Mouse (Mus musculus): ENCODE results near the gene Gpbp1. TPM values are rescaled to one million over a fixed set of nuclear protein-coding genes. Genes with fewer than 3 reads are reported as not detected.

Gpbp1 gene
- polyA plus RNA-seq, 1 experiment: 29.9 TPM

- no peaks in the 10 kb centered on the region for H3K27me3 ChIP-seq (ENCODE audit: control insufficient read depth, insufficient read depth, low read length)
- no peaks in the 10 kb centered on the region for H3K36me3 ChIP-seq (ENCODE audit: control insufficient read depth, insufficient read depth, low read length)
- H3K27ac ChIP-seq (ENCODE audit: control insufficient read depth, insufficient read depth, low read depth, low read length): no peak overlapping the region
- no peak for TF ChIP-seq POLR2A (IDR thresholded peaks at IDR 0.05; ENCODE audit: control insufficient read depth, low read depth, low read length)
- no peaks in the 10 kb centered on the region for H3K4me1 ChIP-seq (ENCODE audit: control insufficient read depth, insufficient read depth, low read length)
- H3K4me3 ChIP-seq (ENCODE audit: control insufficient read depth, low read depth, low read length): no peak overlapping the region
Measured at GRCm38 (mm10) chr13:111410831-111411230, 79.1 kb downstream of the Gpbp1 start.

GRCm38 (mm10) chr13:111406859-111407389 is 83.0 kb downstream of the Gpbp1 start:
- Histone ChIP-seq H3K4me3 (ENCODE audit: control insufficient read depth, low read depth, low read length) (no peak overlapping the region), H3K4me1 (ENCODE audit: control insufficient read depth, insufficient read depth, low read length) (no peaks in the 10 kb centered on the region), H3K27ac (ENCODE audit: control insufficient read depth, insufficient read depth, low read depth, low read length) (no peak overlapping the region), H3K27me3 (ENCODE audit: control insufficient read depth, insufficient read depth, low read length) (no peaks in the 10 kb centered on the region), H3K36me3 (ENCODE audit: control insufficient read depth, insufficient read depth, low read length) (no peaks in the 10 kb centered on the region)
- TF ChIP-seq CTCF (IDR thresholded peaks at IDR 0.05; ENCODE audit: control insufficient read depth, insufficient read depth, insufficient replicate concordance, low read depth, low read length): no peak
- TF ChIP-seq POLR2A (IDR thresholded peaks at IDR 0.05; ENCODE audit: control insufficient read depth, low read depth, low read length): no peak

- no peak for TF ChIP-seq POLR2A (IDR thresholded peaks at IDR 0.05; ENCODE audit: control insufficient read depth, low read depth, low read length)
- no peak for TF ChIP-seq CTCF (IDR thresholded peaks at IDR 0.05; ENCODE audit: control insufficient read depth, insufficient read depth, insufficient replicate concordance, low read depth, low read length)
- Histone ChIP-seq H3K4me3 (ENCODE audit: control insufficient read depth, low read depth, low read length) (no peak overlapping the region), H3K27ac (ENCODE audit: control insufficient read depth, insufficient read depth, low read depth, low read length) (no peak overlapping the region), H3K4me1 (ENCODE audit: control insufficient read depth, insufficient read depth, low read length) (no peaks in the 10 kb centered on the region), H3K27me3 (ENCODE audit: control insufficient read depth, insufficient read depth, low read length) (no peaks in the 10 kb centered on the region), H3K36me3 (ENCODE audit: control insufficient read depth, insufficient read depth, low read length) (no peaks in the 10 kb centered on the region)
Measured at GRCm38 (mm10) chr13:111405956-111406355, 84.0 kb downstream of the Gpbp1 start.

GRCm38 (mm10) chr13:111397600-111398151 is 92.2 kb downstream of the Gpbp1 start:
- Histone ChIP-seq H3K36me3 (ENCODE audit: control insufficient read depth, insufficient read depth, low read length) (no peaks in the 10 kb centered on the region), H3K27me3 (ENCODE audit: control insufficient read depth, insufficient read depth, low read length) (no peaks in the 10 kb centered on the region), H3K4me3 (ENCODE audit: control insufficient read depth, low read depth, low read length) (no peak overlapping the region), H3K27ac (ENCODE audit: control insufficient read depth, insufficient read depth, low read depth, low read length) (no peak overlapping the region), H3K4me1 (ENCODE audit: control insufficient read depth, insufficient read depth, low read length) (no peaks in the 10 kb centered on the region)
- TF ChIP-seq POLR2A (IDR thresholded peaks at IDR 0.05; ENCODE audit: control insufficient read depth, low read depth, low read length): no peak
- TF ChIP-seq CTCF (IDR thresholded peaks at IDR 0.05; ENCODE audit: control insufficient read depth, insufficient read depth, insufficient replicate concordance, low read depth, low read length): no peak

GRCm38 (mm10) chr13:111397061-111397460 is 92.8 kb downstream of the Gpbp1 start:
- Histone ChIP-seq H3K36me3 (ENCODE audit: control insufficient read depth, insufficient read depth, low read length) (no peaks in the 10 kb centered on the region), H3K4me1 (ENCODE audit: control insufficient read depth, insufficient read depth, low read length) (no peaks in the 10 kb centered on the region), H3K27me3 (ENCODE audit: control insufficient read depth, insufficient read depth, low read length) (no peaks in the 10 kb centered on the region), H3K4me3 (ENCODE audit: control insufficient read depth, low read depth, low read length) (no peak overlapping the region), H3K27ac (ENCODE audit: control insufficient read depth, insufficient read depth, low read depth, low read length) (no peak overlapping the region)
- no peak for TF ChIP-seq CTCF (IDR thresholded peaks at IDR 0.05; ENCODE audit: control insufficient read depth, insufficient read depth, insufficient replicate concordance, low read depth, low read length)
- no peak for TF ChIP-seq POLR2A (IDR thresholded peaks at IDR 0.05; ENCODE audit: control insufficient read depth, low read depth, low read length)

- TF ChIP-seq CTCF (IDR thresholded peaks at IDR 0.05; ENCODE audit: control insufficient read depth, insufficient read depth, insufficient replicate concordance, low read depth, low read length): no peak
- no peak for TF ChIP-seq POLR2A (IDR thresholded peaks at IDR 0.05; ENCODE audit: control insufficient read depth, low read depth, low read length)
- no peaks in the 10 kb centered on the region for H3K36me3 ChIP-seq (ENCODE audit: control insufficient read depth, insufficient read depth, low read length)
- no peaks in the 10 kb centered on the region for H3K4me1 ChIP-seq (ENCODE audit: control insufficient read depth, insufficient read depth, low read length)
- no peak overlapping the region for H3K4me3 ChIP-seq (ENCODE audit: control insufficient read depth, low read depth, low read length)
- no peaks in the 10 kb centered on the region for H3K27me3 ChIP-seq (ENCODE audit: control insufficient read depth, insufficient read depth, low read length)
- H3K27ac ChIP-seq (ENCODE audit: control insufficient read depth, insufficient read depth, low read depth, low read length): no peak overlapping the region
Measured at GRCm38 (mm10) chr13:111395528-111395927, 94.4 kb downstream of the Gpbp1 start.

- Histone ChIP-seq H3K27ac (ENCODE audit: control insufficient read depth, insufficient read depth, low read depth, low read length) (no peak overlapping the region), H3K4me3 (ENCODE audit: control insufficient read depth, low read depth, low read length) (no peak overlapping the region), H3K36me3 (ENCODE audit: control insufficient read depth, insufficient read depth, low read length) (no peaks in the 10 kb centered on the region), H3K27me3 (ENCODE audit: control insufficient read depth, insufficient read depth, low read length) (no peaks in the 10 kb centered on the region), H3K4me1 (ENCODE audit: control insufficient read depth, insufficient read depth, low read length) (no peaks in the 10 kb centered on the region)
- TF ChIP-seq CTCF (IDR thresholded peaks at IDR 0.05; ENCODE audit: control insufficient read depth, insufficient read depth, insufficient replicate concordance, low read depth, low read length): no peak
- no peak for TF ChIP-seq POLR2A (IDR thresholded peaks at IDR 0.05; ENCODE audit: control insufficient read depth, low read depth, low read length)
Measured at GRCm38 (mm10) chr13:111394904-111395303, 95.0 kb downstream of the Gpbp1 start.

Measured in testis, adult 2 months (tissue).